Mouse (Mus musculus): ENCODE data around the gene Xpo1. TPM values are rescaled to one million over a fixed set of nuclear protein-coding genes. Genes with fewer than 3 reads are reported as not detected.

Gene Xpo1
- polyA plus RNA-seq, 1 experiment from 2014 or later = 84.1 TPM

Other genes with a start within 250 kb of the Xpo1 start
- 1.3 and 1.9 TPM in 2 replicates for gene Fam161a, start 248.5 kb upstream of the Xpo1 start, polyA plus RNA-seq (2014; fragmentation: Nextera tagmentation; extraction: Ambion mirVana)
- 23.7 and 26.8 TPM in 2 replicates for gene Usp34, start 50.9 kb downstream of the Xpo1 start, polyA plus RNA-seq (2014; fragmentation: Nextera tagmentation; extraction: Ambion mirVana)
- gene Ahsa2, start 242.0 kb downstream of the Xpo1 start, polyA plus RNA-seq (2014; fragmentation: Nextera tagmentation; extraction: Ambion mirVana) = 75.2 and 79.8 TPM in 2 replicates